ENCODE assay signal across 8 mouse cellular contexts in genomic region chr6:108569460-108570187, GRCm38 (mm10).
A peak's percentile ranks its signal among the peaks of the same experiment; 100 is the strongest.
DNase-seq lines count a peak whose midpoint lies in the region; ATAC-seq lines count a peak whose summit lies in the region.

No protein-coding gene starts in this region.

- H3K36me3 ChIP-seq in heart, embryonic 15.5 days = no peaks in the 10 kb centered on the region
- no peaks in the 10 kb centered on the region for H3K36me3 ChIP-seq in limb, embryonic 11.5 days (ENCODE audit: control insufficient read depth, insufficient read depth, low read length)

- no peak overlapping the region for H3K4me3 ChIP-seq in heart, embryonic 15.5 days
- H3K4me3 ChIP-seq in limb, embryonic 11.5 days (ENCODE audit: low read depth, low read length) = no peak overlapping the region

- no peak overlapping the region for H3K4me2 ChIP-seq in heart, embryonic 15.5 days
- no peak overlapping the region for H3K4me2 ChIP-seq in limb, embryonic 11.5 days (ENCODE audit: low read depth, severe bottlenecking)

- WGBS in heart, embryonic 15.5 days = 62% methylated on average over 7 of the region's 7 CpGs
- 22% methylated on average over 7 of the region's 7 CpGs for WGBS in limb, embryonic 11.5 days

- H3K9me3 ChIP-seq in heart, embryonic 15.5 days (replicated peaks) = no peaks in the 10 kb centered on the region
- H3K9me3 ChIP-seq in limb, embryonic 11.5 days (ENCODE audit: control insufficient read depth, low read length) = no peaks in the 10 kb centered on the region

- ATAC-seq in heart, embryonic 15.5 days (replicated peaks; ENCODE audit: insufficient number of reproducible peaks, insufficient read depth, low FRiP score, low read depth) = no peak
- peak; percentile 53; the same call in 1 of the 2 replicates for ATAC-seq in limb, embryonic 11.5 days (ENCODE audit: insufficient number of reproducible peaks, low FRiP score, low TSS enrichment, low read depth)

- H3K27ac ChIP-seq in heart, embryonic 15.5 days = peak overlapping the region; percentile 81; the same call in 1 of the 2 replicates
- H3K27ac ChIP-seq in limb, embryonic 11.5 days (replicated peaks; ENCODE audit: low read depth, low read length) = no peak overlapping the region

- H3K27me3 ChIP-seq in heart, embryonic 15.5 days = no peaks in the 10 kb centered on the region
- no peaks in the 10 kb centered on the region for H3K27me3 ChIP-seq in limb, embryonic 11.5 days (ENCODE audit: control insufficient read depth, insufficient read depth, low read length)

- DNase-seq in 3T3-L1 (ENCODE audit: low read depth, low spot score) = peak; percentile 82
- peak; percentile 77 for DNase-seq in adipocyte (ENCODE audit: low spot score)
- DNase-seq in limb, embryonic 11.5 days (ENCODE audit: low spot score) = peak; percentile 61
- no peak for DNase-seq in thymus, postnatal 10 days (ENCODE audit: low spot score in 2 of 2)
- no peak for DNase-seq in cerebellum, postnatal 4 days (ENCODE audit: low spot score in 2 of 2)
- DNase-seq in ovary, postnatal 14 days (ENCODE audit: low spot score) = no peak
- DNase-seq in layer of hippocampus, postnatal 25 days (ENCODE audit: extremely low spot score in 1 of 2, low spot score in 1 of 2) = no peak

- H3K9ac ChIP-seq in heart, embryonic 15.5 days = no peak overlapping the region
- H3K9ac ChIP-seq in limb, embryonic 11.5 days (ENCODE audit: low read length) = no peak overlapping the region

- H3K4me1 ChIP-seq in heart, embryonic 15.5 days (replicated peaks) = peaks cover 19% of the 10 kb centered on the region
- H3K4me1 ChIP-seq in limb, embryonic 11.5 days (ENCODE audit: control insufficient read depth, insufficient read depth, low read length) = peaks cover 14% of the 10 kb centered on the region

Comparison
In these comparisons a context has a peak if more than half of its experiments do, and no peak if none do; other contexts are left out.
1. DNase-seq: peak in 3T3-L1 (single experiment), adipocyte (single experiment) and limb, embryonic 11.5 days (single experiment); none in thymus, postnatal 10 days (0 of 2), cerebellum, postnatal 4 days (0 of 2), ovary, postnatal 14 days (single experiment) and layer of hippocampus, postnatal 25 days (0 of 2).